In the genomic region with DNA sequence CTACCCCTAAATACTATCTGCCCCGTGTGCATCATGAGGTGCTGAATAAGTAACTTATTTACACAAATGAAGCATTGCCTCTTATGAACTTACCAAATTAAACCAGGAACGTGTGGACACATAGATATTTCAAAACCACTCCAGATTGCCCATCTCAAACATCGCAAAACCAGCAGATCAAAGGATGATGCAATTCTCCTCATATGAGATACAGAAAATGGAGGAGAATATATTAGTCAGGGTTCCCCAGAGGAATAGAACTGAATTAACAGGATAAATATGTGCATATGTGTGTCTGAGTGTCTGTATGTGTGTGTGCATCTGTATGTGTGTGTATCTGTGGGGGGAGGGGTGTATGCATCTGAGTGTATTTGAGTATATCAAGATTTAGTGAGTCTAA, we compare ENCODE assay signal across 17 mouse cellular contexts.
"Had no signal": no experiment of that assay in that cellular context is flagged by ENCODE, and none has a peak within 500 bp of the region (broad histone marks: within the 10 kb centered on the region; RNA-seq: fewer than 3 reads in every experiment).

No protein-coding gene starts in this region.

- H3K27me3 ChIP-seq: liver, embryonic 15.5 days; lung, embryonic 15.5 days; neural tube, embryonic 12.5 days; stomach, embryonic 15.5 days had no signal

- H3K4me2 ChIP-seq: liver, embryonic 15.5 days; lung, embryonic 15.5 days; midbrain, embryonic 11.5 days; neural tube, embryonic 12.5 days; stomach, embryonic 15.5 days had no signal

- H3K4me3 ChIP-seq: liver, embryonic 15.5 days; lung, embryonic 15.5 days; megakaryocyte, embryonic 14.5 days; neural tube, embryonic 12.5 days; stomach, embryonic 15.5 days had no signal

- H3K27ac ChIP-seq: liver, embryonic 15.5 days; lung, embryonic 15.5 days; macrophage; neural tube, embryonic 12.5 days; stomach, embryonic 15.5 days; stomach, postnatal 0 days had no signal

- H3K4me1 ChIP-seq: neural tube, embryonic 12.5 days; stomach, embryonic 15.5 days had no signal

- DNase-seq: liver, postnatal 0 days; lung, adult 2 months; lung, postnatal 10 days; midbrain, embryonic 14.5 days; right cerebral cortex, postnatal 14 days; thymus, adult 2 months; thymus, postnatal 25 days; thymus, postnatal 4 days had no signal

- ATAC-seq: liver, postnatal 0 days; midbrain, embryonic 16.5 days had no signal

- H3K9me3 ChIP-seq: liver, embryonic 15.5 days; lung, embryonic 15.5 days; neural tube, embryonic 12.5 days; stomach, embryonic 15.5 days had no signal

- H3K9ac ChIP-seq: liver, embryonic 15.5 days; liver, postnatal 0 days; lung, embryonic 15.5 days; neural tube, embryonic 12.5 days; stomach, embryonic 15.5 days had no signal

- H3K36me3 ChIP-seq: liver, embryonic 15.5 days; lung, embryonic 15.5 days; neural tube, embryonic 12.5 days; stomach, embryonic 15.5 days had no signal
